Mouse (Mus musculus) heart, postnatal 0 days (tissue): ENCODE data around the gene Strn3. TPM values are rescaled to one million over a fixed set of nuclear protein-coding genes. Genes with fewer than 3 reads are reported as not detected.
"Not testable (repeated sequence)": the region's sequence is repeated elsewhere in the genome, so short reads cannot be mapped to it uniquely, and the experiment has no call there.

ENCODE experiments used
- ATAC-seq: fragments of 200-750 bp; cut with Nextera tagmentation; 2 replicates; pipeline ENCODE4 v1.8.0; 2017; ENCODE audit warnings: low read depth, moderate number of reproducible peaks, moderate library complexity; ENCODE audit not compliant: insufficient read depth
- DNase-seq: peaks from one replicate; pipeline ENCODE4 v3.0.0-alpha.2; 2016; ENCODE audit warnings: low spot score
- H3K27ac ChIP-seq: fragments of 300-500 bp; sonication (generic); 2 replicates; pipeline ENCODE4 v1.5.1; 2014; ENCODE audit warnings: low read depth, mild to moderate bottlenecking
- H3K27me3 ChIP-seq: fragments of 300-500 bp; sonication (generic); 2 replicates; pipeline ENCODE4 v1.6.1; 2014; ENCODE audit warnings: low read length, mixed read lengths; ENCODE audit not compliant: control insufficient read depth, insufficient read depth
- H3K36me3 ChIP-seq: fragments of 300-500 bp; sonication (generic); replicated peaks from 2 replicates; pipeline ENCODE4 v1.6.1; 2014; ENCODE audit warnings: low read length, mixed read lengths; ENCODE audit not compliant: control insufficient read depth, insufficient read depth
- H3K4me1 ChIP-seq: fragments of 300-500 bp; sonication (generic); 2 replicates; pipeline ENCODE4 v1.6.1; 2014; ENCODE audit warnings: antibody characterized with exemption; ENCODE audit not compliant: control insufficient read depth, insufficient read depth
- H3K4me2 ChIP-seq: fragments of 300-500 bp; sonication (generic); 2 replicates; pipeline ENCODE4 v1.6.1; 2014; ENCODE audit warnings: low read depth, mild to moderate bottlenecking, low read length, moderate library complexity
- H3K4me3 ChIP-seq: fragments of 300-500 bp; sonication (generic); 2 replicates; pipeline ENCODE4 v1.5.1; 2014; ENCODE audit warnings: low read depth, low read length
- H3K9ac ChIP-seq: fragments of 300-500 bp; sonication (generic); replicated peaks from 2 replicates; pipeline ENCODE4 v1.6.1; 2014; ENCODE audit warnings: low read depth, low read length, mixed read lengths
- H3K9me3 ChIP-seq: fragments of 300-500 bp; sonication (generic); replicated peaks from 2 replicates; pipeline ENCODE4 v1.6.1; 2016; ENCODE audit warnings: low read length; ENCODE audit not compliant: control insufficient read depth
- CTCF ChIP-seq: IDR thresholded peaks from 2 replicates; pipeline ENCODE4 v1.5.1; 2016; ENCODE audit warnings: antibody characterized with exemption, control low read depth, low read depth
- EP300 ChIP-seq: IDR thresholded peaks from 2 replicates; pipeline ENCODE4 v1.6.1; 2016; ENCODE audit warnings: antibody characterized with exemption, low read depth
- WGBS: fragments of 180-500 bp; shearing (Covaris S2); extraction: QIAGEN DNeasy Blood & Tissue Kit; methylation state at CpG from one replicate; pipeline ENCODE4 v1.1.7; 2014; 5-methylcytosine and 5-hydroxymethylcytosine counted together
- polyA plus RNA-seq: library from polyadenylated mRNA; unstranded; fragments of >200 nt; fragmentation: Nextera tagmentation; extraction: Ambion mirVana; gene quantifications from 2 replicates; pipeline ENCODE4 v1.2.1, GENCODE M21; 2015
- total RNA-seq: library from RNA; depleted of rRNA; stranded (reverse); fragments of >200 nt; gene quantifications from 2 replicates; pipeline ENCODE4 v1.2.3, GENCODE M21; 2014; ENCODE audit warnings: low replicate concordance

The Strn3 gene
- total and polyA plus RNA-seq, 2 experiments from 2014 or later = 37.1 to 69.6 TPM

DNA sequence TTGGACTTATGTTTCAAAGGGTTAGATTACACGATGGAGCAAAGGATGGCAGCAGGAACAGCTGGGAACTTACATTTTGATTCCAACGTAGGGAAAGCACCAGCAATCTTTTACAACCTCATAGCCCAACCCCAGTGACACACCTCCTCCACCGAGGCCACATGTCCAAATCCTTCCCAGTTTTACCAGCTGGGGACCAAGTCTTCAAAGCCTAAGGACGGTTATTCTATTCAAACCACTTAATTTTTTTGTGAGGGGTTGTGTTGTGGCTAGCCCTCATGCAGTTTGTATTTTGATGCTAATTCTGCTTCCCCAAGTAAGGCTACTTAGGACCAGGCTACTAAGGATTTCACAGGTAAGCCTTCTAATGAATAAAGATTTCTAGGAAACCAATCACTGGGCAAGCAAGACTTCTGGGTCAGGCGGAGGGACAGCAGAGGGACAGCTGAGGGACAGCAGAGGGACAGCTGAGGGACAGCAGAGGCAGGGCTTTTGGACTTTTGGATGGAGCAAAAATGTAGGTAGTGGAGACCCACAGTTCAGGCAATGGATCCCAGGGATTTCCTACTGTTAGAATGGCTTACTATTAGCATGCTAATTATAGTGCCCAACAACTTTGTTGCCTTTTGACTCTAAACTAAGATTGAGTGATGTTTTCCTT is 20.3 kb downstream of the Strn3 start:
- TF ChIP-seq EP300 (no peak), CTCF (no peak)
- 50% methylated on average over 5 of the region's 5 CpGs for WGBS
- Histone ChIP-seq H3K27ac (no peak overlapping the region), H3K9ac (no peak overlapping the region), H3K27me3 (no peaks in the 10 kb centered on the region), H3K9me3 (no peaks in the 10 kb centered on the region), H3K36me3 (no peaks in the 10 kb centered on the region), H3K4me2 (no peak overlapping the region), H3K4me3 (no peak overlapping the region), H3K4me1 (peaks cover 50% of the 10 kb centered on the region)
- ATAC-seq (no peak), DNase-seq (no peak)

DNA sequence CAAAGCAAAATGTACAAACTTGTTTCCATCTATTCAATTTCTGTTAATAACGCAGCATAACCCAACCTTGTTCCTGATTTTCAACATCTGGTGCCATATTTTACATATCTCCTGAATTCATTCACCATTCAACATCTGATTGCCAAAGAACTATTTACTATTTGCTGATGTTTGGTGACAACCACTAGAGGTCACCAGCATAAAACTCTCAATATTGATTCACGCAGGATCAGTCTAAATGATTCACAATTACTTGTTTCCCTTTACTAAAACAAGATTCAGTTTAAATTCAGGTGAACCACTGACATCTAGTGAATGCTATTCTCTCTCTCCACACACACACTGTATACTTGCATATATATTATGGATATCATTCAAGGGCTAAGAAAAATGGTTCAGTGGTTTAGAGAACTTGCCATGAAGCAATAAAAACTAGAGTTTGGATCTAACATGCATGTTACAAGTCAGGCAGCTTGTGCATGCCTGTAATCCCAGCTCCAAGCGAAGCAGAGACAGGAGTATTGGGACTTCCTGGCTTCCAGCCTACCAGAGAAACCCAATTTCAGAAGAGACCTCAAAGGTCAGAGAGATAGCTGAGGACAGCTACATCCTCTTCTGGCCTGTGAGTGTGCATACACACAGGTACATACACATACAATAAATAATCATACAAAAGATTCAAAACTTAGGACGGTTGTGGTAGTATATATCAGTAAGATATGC is 24.8 kb downstream of the Strn3 start:
- ATAC-seq = no peak
- 52% methylated on average over 4 of the region's 4 CpGs for WGBS
- TF ChIP-seq EP300 (no peak), CTCF (peak; percentile 60)
- H3K27ac ChIP-seq = peak overlapping the region; percentile 15; the same call in 1 of the 2 replicates
- H3K4me2 ChIP-seq = no peak overlapping the region
- no peaks in the 10 kb centered on the region for H3K9me3 ChIP-seq
- no peaks in the 10 kb centered on the region for H3K36me3 ChIP-seq
- DNase-seq = peak; percentile 50
- H3K4me1 ChIP-seq = peaks cover 13% of the 10 kb centered on the region; the same call in 1 of the 2 replicates
- no peak overlapping the region for H3K4me3 ChIP-seq
- H3K9ac ChIP-seq = no peak overlapping the region
- H3K27me3 ChIP-seq = no peaks in the 10 kb centered on the region

DNA sequence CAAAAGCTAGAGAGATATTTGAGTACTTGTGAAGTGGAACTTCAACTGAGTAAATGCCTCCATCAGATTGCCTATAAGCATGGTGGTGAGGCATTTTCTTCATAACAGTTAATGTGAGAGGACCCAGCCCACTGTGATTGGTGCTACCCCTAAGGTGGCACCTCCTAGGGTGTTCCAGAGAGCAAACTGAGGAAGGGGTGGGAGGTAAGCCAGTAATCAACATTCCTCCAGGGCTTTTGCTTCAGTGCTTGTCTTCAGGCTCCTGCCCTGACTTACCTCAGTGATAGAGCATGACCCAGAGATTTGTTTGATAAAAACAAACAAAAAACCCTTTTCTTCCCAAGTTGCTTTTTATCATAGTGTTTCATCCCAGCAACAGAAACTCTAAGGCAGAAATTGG is 27.8 kb downstream of the Strn3 start:
- Histone ChIP-seq H3K27ac (no peak overlapping the region), H3K9me3 (no peaks in the 10 kb centered on the region), H3K4me1 (peaks cover 4% of the 10 kb centered on the region; the same call in 1 of the 2 replicates), H3K27me3 (no peaks in the 10 kb centered on the region), H3K36me3 (no peaks in the 10 kb centered on the region), H3K4me3 (no peak overlapping the region), H3K4me2 (no peak overlapping the region), H3K9ac (no peak overlapping the region)
- no peak for ATAC-seq
- TF ChIP-seq CTCF (no peak), EP300 (no peak)
- DNase-seq = no peak

DNA sequence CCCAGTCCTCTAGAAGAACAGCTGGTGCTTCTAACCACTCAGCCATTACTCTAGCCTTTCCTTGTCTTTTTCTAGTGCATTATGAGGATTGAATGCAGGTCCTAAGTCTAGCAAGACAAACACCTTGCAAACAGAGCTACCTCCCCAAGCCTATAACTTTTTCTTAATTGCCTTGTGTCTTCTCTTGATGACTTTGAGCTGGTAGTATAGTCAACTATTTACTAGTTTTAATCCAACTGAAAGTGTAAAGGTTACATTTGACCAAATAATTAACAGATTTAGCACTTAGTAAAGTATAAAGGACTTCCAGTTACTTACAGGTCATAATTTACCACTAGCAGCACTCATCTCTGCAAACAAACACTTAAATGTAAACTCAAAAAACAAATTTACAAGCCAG is 28.7 kb downstream of the Strn3 start:
- ATAC-seq (no peak), DNase-seq (no peak)
- TF ChIP-seq CTCF (no peak), EP300 (no peak)
- Histone ChIP-seq H3K9ac (no peak overlapping the region), H3K9me3 (no peaks in the 10 kb centered on the region), H3K27ac (no peak overlapping the region), H3K27me3 (no peaks in the 10 kb centered on the region), H3K36me3 (no peaks in the 10 kb centered on the region), H3K4me3 (no peak overlapping the region), H3K4me2 (no peak overlapping the region), H3K4me1 (peaks cover 4% of the 10 kb centered on the region; the same call in 1 of the 2 replicates)

DNA sequence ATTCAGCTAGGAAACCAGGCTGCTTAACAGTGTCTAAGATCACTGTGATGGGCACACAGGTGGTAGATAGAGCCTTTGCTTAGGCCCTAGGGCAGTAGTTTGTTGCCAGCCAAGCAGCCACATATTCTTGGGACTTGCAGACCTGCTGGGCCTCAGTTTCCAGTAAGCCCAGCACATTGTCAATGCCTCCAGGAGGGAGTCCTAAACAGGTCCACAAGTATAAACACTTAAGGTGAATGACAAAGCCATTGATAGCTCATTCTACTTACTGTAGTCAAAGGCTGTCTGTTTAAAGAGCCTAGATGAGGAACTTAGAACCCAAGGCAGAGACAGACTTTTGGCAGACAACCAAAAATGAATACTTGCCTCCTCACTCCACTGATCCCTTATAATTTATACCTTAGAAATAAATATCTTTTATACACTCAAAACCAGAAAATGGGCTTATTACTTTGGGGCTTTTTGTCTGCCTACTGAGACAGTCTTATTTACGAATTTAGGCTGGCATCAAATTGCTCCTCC is 35.7 kb downstream of the Strn3 start:
- Histone ChIP-seq H3K36me3 (peaks cover 13% of the 10 kb centered on the region), H3K9ac (no peak overlapping the region), H3K4me2 (no peak overlapping the region), H3K27ac (no peak overlapping the region), H3K4me3 (no peak overlapping the region), H3K9me3 (no peaks in the 10 kb centered on the region), H3K27me3 (no peaks in the 10 kb centered on the region), H3K4me1 (no peaks in the 10 kb centered on the region)
- ATAC-seq (no peak), DNase-seq (no peak)
- TF ChIP-seq CTCF (no peak), EP300 (no peak)
- 72% methylated on average over 1 of the region's 1 CpGs for WGBS

DNA sequence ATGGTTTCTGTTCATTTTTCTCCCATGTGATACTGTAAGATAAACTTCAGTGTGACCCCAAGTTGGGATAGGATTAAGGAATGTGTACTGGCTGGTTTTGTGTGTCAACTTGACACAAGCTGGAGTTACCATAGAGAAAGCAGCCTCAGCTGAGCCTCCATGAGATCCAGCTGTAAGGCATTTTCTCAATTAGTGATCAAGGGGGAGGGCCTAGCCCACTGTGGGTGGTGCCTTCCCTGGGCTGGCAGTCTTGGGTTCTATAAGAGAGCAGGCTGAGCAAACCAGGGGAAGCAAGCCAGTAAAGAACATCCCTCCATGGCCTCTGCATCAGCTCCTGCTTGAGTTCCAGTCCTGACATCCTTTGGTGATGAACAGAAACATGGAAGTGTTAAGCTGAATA is 42.3 kb downstream of the Strn3 start:
- ATAC-seq = not testable (repeated sequence)
- peaks cover 36% of the 10 kb centered on the region for H3K36me3 ChIP-seq

More for the DNA sequence above, 42.3 kb downstream of the Strn3 start:
- not testable (repeated sequence) for H3K4me3 ChIP-seq, H3K27ac ChIP-seq, H3K27me3 ChIP-seq, H3K9ac ChIP-seq, H3K4me2 ChIP-seq, DNase-seq, H3K4me1 ChIP-seq, H3K9me3 ChIP-seq
